Mouse (Mus musculus): ENCODE results near the gene Jag2.

Gene Jag2

DNA sequence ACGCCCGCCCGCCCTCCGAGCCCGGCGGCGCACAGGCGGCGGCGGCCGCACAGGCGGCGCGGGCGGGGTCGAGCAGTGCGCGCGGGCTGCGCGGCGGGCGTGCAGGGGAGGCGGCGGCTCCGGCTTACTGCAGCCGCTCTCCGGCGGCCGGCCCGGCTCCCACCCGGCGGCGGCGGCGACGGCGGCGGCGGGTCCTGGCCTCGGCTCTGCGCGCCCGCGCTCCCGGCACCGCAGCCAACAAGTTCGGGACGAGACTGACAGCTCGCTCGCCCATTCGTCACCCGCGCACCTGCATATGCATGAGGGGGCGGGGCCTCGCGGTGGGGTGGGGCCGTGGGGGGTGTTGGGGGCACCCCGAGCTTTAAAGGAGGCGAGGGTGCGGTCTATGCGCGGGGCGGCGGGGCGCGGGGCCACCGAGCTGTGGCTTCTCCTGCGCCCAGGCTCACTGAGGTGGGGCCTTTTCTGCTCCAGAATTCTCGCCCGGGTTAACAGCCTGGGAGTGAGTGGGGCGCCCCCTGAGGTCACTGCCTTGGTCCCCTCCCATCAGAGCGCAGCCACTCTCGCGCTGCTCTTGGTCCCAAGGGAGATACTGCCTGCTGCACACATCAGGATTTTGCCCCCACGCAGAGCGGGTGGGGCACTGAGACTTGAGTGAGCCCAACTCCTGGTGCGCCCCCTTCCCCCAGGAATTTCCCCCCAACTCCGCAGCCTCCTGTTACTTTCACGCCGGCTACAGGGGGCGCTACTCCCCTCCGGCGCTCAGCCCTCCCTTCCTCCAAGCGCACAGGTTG, at the start of gene Jag2:
Gene Jag2, minus strand, starts transcription at position 215 of the 791 bp plus-strand sequence.
- peak; percentile 72 for DNase-seq (ENCODE audit: low spot score)

DNA sequence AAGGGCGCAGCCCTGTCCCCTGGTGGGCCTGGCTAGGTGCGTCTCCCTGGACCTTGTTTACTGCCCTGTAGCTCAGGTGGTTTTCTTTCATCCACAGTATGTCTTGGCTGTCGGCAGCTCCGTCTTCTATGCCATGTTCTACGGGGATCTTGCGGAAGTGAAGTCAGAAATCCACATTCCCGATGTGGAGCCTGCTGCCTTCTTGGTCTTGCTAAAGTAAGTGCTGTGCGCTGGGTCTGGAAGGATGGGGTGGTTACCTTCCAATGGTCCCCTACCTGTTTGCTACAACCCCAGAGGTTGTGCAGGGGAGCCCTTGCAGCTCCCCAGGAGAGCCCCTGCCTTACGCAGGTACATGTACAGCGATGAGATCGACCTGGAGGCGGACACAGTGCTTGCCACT, 47.6 kb upstream of the Jag2 start:
- no peak for DNase-seq (ENCODE audit: low spot score)

DNA sequence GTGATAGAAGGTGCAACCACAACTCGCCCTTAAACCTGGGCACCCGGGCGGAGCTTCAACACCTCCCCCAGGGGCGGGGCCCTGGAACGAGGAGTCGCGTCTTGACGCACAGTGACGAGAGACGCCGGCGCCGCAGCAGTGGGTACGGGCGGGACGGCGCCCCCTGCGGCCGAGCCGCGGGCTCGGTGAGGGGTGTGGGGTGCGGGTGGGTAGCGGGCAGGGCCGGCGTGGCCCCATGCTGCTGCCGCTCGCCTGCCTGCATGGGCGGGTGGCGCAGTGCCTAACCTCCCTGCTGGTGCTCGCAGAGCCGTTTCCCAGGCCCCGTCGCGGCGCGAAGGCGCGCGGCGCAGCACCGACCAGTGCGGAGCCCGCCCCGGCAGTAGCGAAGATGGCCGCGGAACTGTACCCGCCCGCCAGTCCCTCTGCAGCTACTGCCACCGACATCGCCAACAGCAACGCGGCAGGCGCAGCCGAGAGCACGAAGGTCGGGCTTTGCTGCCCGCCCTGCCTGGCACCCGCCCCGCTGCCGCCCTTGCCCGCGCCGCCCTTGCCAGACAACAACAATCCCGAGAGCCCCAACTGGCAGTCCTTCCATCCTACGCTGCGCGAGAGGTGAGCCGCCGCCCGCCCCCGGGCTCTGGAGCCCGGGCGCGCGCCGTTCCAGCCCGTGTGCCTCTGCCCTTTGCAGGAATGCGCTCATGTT, 46.9 kb upstream of the Jag2 start, which contains the start of gene Btbd6:
Gene Btbd6, plus strand, starts transcription at position 112 of the 703 bp plus-strand sequence.
- DNase-seq (ENCODE audit: low spot score), result peak; percentile 83

DNA sequence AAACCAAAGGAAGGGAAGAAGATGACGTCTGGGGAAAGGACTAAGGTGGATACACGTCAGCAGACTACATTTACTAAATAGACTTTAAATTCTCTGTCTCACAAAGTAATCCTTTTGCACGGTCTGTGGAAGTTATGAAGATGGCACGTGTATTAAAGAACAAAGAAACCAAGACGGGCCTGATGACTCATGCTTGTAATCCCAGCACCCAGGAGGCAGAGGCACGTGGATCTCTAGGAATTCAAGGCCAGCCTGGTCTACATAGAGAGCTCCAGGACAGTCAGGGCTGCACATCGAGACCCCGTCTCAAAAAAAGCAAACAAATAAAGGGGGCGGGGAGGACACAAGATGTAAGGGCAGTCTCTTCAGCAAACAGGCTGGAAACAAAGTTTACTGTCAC, 45.2 kb upstream of the Jag2 start:
- no peak for DNase-seq (ENCODE audit: low spot score)

DNA sequence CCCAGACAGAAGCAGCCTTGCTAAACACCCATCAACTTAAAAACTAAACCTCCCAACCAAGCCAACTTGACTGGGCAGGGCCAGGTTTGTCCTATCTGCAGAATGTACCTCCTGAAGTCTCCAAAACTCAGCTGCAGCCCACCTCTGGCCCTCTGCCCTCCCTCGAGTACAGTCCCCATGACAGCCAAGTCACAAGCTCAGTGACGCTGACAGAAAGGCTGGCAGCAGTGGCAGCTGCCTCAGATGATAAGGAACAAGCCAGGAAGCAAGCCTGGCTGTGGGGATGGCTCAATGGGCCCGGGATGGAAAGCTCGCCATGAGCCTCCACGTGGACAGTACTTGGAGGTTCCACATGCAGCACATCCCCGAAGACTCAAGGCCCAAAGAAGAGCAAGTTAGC, 40.0 kb upstream of the Jag2 start:
- DNase-seq (ENCODE audit: low spot score), result no peak

DNA sequence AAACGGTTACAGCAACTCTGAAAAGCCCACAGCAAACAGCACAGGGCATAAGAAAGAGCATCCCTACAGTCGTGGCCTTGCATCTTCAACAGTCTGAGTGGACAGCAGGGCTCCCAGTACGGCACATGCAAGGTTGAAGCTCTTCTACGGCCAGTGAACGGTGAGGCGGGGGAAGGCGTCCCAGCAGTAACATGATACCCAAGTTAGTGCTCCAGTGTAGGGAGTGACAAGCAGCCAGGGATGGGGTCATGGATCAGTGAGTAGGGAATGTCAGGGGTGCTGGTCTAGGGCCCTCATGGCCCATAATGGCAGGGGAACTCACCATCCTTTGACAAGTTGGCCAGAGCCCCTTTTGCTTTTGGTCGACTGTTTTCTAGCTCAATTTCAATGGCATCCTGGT, 39.4 kb upstream of the Jag2 start:
- DNase-seq (ENCODE audit: low spot score), result no peak

DNA sequence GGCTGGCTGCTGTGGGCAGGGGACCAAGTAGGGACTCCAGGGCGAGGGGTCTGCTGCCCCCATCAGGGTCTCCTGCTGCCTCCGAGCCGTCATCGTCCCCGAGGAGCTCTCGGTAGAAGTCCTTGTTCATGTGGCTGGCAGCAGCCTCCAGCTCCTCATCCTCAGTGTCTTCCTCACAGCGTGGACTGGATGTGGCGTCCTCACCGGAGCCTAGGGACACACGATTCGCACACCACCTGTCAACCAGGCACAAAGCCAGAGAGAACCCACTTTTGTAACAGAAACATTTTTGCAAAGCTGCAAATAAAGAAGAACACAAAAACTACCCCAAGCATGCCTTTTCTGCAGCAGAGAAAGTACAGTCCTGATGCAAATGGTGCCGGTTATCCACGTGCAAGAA, 36.2 kb upstream of the Jag2 start:
- DNase-seq (ENCODE audit: low spot score), result no peak

DNA sequence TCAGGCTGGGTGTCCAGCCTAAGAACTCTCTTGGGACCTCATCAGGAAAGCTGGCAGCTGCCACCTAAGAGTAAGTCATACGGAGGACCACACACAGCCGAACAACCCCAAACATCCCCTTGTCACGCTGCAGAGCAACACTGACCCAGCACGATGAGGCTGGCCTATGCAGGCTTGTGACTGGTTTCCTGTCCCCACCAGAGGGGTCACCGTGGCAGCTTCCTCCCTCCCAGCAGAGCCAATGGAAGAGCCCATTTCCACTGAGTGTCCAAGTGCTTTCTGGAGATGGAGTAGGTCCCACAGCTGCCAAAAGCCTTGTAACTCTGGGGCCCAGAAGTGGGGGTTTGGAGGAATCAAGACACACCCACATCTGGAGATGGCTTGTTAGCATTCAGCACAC, 32.3 kb upstream of the Jag2 start:
- DNase-seq (ENCODE audit: low spot score), result no peak

DNA sequence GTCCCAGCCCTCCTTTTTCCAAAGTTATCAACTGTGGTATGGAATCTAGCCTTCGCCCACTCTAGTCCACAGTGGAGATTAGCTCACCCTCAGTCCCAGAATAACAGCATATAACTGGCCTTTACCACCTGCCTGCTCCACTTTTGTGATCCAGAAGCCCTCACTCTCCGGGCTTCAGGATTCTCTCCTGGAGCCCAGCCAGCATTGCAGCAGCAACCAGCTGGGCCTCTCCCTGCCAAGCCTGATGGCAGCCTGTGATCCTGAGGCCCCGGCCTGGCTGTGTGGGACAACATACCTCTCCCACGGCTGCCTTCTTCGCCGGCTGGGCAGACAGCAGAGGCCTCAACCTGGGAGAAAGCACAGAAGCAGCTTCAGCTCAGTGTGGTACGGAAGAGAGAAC, 31.9 kb upstream of the Jag2 start:
- no peak for DNase-seq (ENCODE audit: low spot score)

DNA sequence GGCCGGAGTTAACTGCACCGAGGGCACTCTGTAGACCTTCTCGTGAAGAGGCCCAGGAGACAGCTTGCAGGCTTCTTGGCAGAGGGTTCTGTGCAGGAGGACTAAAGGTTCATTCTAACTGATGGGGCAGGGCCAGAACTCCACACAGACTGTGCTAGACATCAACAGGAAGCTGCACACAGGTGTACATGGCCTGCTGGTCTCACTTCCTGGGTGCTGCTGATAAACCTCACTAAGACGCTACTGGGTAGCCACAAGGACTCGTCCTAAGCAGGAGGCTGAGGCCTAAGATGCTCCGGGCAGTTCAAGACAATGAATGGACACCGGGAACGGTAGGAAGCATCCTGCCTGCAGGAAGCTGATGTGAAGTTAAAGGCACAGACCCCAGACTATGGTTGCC, 29.8 kb upstream of the Jag2 start:
- no peak for DNase-seq (ENCODE audit: low spot score)

DNA sequence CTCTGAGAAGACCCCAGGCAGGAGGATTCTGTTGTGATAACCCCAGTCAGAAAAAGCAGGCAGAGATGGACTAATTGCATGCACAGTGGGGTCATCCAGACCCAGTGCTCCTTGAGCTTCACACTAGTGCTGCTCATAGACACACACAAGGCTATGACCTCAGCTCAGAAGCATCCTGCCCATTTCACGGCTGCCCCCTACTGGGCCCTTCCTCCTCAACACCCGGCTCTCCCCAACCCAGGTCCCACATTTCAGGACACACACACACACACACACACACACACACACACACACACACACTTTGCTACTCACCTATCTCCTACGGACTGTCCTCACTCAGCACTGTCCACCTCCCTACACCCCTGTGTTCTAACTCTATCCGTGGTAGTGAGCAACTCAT, 28.7 kb upstream of the Jag2 start:
- DNase-seq (ENCODE audit: low spot score), result peak; percentile 69

DNA sequence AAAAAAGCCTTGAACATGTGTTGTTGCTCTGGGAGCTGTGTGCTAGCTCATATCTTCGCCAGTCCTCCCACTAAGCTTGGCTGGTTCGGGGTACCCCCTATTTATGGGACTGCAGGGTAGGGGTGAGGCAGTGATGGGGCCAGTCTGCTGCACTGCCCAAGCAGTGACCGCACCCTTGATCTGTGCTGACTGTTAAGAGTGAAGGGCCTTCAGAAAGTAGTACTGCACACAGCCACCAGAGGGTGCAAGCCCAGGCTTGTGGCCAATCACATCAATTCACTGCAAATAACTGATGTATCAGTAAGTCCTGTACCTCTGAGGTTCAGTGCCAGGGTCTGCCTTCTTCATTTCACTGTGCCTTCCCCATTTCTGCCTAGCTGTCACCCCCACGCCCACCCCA, 26.2 kb upstream of the Jag2 start:
- DNase-seq (ENCODE audit: low spot score), result peak; percentile 86

DNA sequence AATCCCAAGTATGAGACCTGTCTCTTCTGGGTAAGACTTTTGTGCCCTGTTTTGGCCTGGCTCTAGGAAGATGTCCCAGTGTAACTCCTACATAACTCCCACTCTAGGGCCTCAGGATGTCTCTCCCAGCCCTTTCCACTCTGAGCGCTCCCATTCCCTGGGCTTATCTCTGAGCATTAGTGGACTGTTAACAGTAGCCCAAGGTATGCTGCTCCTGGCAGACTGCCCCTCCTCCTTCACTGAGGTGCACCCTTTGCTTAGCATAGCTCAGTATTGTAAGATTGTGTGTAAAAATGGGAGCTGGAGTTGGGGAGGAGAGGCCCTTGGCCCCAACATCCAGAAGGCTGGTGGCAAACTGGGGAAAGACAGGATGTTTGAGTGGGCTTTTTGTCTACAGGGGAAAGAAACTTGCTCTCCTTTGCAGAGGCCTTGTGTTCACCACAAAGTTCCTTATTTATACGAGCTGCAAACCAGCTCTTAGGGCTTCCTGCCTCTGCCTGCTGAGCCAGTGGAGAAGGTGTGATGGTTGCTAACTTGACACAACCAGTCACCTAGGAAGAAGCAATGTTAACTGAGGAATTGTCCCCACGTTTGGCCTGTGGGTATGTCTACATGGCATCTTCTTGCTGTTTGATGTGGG, 23.5 kb upstream of the Jag2 start:
- DNase-seq (ENCODE audit: low spot score), result no peak

DNA sequence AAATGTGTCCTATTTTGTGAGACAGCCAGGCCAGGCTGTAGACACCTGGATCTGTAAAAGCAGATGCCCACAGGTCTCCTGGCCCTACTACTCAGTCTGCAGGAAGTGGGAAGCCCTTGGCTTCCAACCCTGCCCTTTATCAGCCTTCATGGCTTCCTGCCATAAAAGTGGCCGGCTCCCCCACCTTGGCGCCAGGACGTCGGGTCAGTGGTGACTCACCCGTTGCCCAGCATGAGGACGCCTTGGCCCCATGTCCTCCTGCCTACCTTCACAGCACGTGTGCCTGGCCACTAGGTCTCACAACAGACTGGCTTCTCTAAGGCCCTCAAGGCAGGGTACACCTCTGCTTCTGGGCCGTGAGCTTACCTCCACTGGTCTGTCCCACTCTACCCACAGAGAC, 22.9 kb upstream of the Jag2 start:
- DNase-seq (ENCODE audit: low spot score), result no peak

DNA sequence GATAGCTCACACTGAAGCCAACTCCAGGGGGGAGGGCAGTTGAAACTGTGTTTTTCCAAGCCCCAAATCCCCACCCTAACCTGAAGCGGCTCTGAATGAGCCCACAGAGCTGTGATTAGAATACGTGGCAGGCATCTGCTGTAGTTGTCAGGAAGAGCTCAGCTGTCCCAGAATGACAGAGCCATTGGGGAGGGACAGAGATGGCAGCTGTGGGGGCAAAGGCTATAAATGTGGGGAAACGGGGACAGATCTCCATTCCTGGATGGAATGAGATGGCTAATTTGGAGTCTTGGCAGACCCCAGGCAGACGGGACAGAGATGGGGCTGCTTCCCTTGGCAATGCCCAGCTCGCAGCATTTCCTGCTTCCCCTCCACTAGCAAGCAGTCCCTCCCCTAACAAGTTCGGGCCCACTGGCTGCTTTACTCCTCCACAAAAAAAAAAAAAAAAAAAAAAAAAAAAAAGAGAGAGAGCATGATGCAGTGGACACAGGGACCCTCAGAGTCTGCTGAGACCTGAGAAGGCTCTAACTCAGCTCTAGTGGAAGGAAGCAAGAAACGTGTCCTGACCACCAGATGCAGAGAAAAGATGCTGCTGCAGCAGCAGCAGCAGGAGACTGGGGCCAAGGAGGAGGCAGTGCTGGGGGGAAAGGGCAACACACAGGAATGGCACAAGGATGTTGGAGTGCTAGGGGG, 21.7 kb upstream of the Jag2 start:
- no peak for DNase-seq (ENCODE audit: low spot score)

DNA sequence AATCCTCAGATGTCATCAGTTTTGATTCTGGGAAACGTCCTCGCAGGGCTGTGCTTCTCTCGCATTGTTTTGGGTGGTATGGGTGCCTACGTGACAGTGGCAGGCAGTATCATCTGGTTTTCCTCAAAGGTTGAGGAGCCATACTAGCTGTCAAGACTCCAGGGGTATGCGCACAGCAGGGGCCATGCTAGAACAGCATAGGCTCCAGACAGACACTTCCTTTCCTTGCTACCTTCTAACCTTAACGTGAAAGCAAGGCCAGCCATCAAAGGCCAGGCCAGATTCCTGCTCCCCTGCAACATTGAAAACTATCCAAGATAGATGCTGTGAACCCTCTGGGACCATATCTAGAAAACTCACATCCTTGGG, 21.2 kb upstream of the Jag2 start:
- DNase-seq (ENCODE audit: low spot score), result no peak

DNA sequence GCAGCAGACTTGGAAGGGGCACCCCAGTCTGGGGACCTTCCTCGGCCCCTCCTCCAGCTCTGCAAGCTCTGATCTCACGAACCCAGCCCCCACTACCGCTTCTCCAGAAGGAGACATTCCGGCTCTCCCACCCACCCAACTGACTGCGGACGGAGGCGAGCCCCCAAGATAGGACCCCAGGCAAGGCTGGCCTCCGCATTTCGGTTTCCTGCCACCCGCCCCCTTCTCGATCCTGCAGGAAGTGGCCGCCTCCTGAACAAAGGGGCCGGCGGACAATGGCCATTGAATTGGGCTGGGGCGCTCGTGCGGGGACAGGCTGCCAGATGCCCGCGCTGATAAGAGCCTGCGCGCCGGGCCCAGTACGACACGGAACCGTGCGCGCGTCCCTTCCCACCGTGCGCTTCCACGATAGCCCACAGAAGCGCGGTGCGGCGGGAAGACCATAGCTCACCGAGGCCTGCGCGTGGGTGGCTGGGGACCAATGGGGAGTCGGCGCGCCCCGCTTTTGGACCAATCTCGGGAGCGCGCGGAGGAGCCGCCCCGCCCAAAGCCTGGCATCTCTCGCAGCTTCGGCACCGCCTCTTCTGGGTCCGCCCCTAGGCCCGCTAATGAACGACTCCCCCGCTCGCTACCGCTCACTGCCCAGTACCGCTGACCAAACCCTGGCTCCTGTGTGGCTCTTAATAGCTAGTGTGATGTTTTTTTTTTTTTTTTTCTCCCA, 20.6 kb upstream of the Jag2 start:
- DNase-seq (ENCODE audit: low spot score), result peak; percentile 92

DNA sequence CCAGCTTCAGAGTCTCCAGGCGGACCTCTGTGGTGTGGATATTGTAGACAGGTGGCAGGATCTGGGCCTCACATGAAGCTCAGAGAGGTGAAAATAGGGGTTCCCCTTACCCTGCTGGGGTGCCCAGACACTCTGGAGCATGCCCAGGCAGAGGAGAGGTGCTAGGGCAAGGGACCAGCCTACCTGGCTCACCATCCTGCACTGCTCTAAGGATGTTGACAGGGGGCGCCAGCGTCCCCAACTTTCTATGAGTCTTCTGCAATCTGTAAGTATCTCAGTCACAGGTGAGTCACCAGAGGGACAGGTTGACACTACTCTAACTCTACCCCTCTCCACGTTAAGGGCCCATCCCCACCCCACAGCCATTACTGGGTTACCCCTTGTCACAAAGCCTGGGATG, 17.7 kb upstream of the Jag2 start:
- peak; percentile 51 for DNase-seq (ENCODE audit: low spot score)

DNA sequence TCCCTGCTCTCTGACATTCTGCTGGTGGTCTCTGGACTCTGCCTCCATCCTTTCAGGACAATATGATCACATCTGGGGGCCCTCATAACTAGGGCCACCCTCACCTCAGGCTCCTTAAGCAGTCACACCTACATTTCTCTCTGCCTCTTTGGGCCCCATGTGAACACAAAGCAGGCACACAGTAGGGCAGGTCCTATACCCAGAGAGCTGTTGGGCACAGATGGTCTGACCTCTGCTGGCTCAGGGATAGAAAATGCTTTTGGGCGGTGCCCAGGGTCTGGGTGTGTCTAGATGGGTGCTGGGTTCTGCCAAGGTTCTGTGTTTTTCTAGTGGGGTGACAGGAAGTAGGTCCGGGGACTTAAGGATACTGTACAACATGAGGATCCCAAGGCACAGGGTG, 14.1 kb upstream of the Jag2 start:
- no peak for DNase-seq (ENCODE audit: low spot score)

DNA sequence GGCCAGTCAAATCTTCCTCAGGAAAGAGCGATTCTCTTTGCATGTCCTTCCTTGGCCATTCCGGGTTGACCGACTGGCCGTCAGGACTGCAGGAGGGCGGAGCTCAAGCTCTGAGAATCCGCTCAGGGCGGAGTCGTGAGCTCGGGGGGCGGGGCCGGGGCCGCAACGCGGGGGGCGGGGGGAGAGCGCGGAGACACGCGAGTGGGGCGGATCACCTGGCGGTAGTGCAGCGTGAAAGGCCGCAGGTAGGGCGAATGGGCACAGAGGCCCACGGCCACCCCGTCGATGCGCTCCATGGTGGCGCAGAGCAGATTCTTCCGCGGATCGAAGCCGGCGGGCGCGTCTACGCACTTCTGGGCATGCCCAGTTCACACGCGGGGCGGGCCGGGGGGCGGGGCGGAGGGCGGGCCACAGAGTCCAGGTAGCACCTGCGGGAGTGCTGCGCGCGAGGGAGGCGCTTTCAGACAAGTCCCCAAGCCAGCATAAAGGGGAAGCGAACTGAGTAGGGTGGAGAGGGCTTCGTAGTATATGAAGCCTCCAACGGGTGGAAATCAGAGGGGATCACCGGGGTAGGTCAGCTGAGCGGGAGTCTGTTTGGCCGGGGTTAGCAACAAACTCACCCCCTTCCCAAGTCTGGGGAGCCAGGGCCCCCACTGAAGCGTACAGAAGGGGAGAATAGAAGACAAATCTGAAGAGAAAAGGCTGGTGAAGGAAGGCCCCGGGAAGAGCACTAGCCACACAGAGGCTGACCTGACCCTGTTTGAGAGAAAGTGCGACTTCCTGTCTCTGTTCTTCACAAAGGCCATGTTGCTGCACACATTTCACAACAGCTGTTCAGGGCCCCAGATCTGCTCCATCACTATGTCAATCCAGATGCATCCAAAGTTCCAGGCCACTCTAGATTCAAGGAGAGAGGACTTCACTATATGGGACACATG, 12.5 kb upstream of the Jag2 start, which contains the start of gene Nudt14:
Gene Nudt14, minus strand, starts transcription at position 349 of the 938 bp plus-strand sequence.
- DNase-seq (ENCODE audit: low spot score), result peak; percentile 83

Data from retina, embryonic 14.5 days (tissue).